Mouse (Mus musculus): ENCODE data around the gene H2afy. TPM values are rescaled to one million over a fixed set of nuclear protein-coding genes. Genes with fewer than 3 reads are reported as not detected.

H2afy gene
- polyA plus RNA-seq, 1 experiment: 316 TPM

DNA sequence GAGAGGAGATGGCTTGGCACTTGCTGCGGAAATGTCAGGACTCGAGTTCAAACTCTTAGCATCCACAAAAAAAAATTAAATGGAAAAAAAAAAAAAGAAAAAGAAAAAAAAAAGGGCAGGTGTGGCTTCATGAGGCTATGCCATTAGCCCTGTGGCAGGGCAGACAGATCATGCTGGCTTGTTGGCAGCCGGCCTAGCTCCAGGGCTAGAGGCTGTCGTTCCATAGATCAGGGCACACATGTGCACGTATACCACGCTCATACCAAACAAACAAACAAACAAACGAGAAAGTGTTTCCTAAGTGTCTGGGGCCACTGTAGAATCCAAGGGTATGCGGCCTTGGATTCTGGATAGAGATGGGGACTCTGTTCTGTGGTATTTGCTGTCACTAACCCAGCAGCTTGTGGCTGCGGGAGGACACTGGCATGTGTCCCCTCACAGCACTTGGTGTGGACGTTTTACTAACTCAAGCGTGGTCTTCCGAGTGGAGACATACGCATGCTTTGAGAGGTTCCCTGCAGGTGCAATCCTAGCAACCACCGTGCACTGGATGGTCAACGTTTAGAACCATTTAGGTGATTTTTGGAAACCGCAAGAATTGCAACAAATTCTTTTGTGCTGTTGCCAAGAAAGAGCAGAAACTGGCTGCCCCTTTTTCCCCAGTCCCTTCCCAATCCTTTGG lies 64.4 kb downstream of the H2afy start:
- Histone ChIP-seq H3K27ac (ENCODE audit: control insufficient read depth, insufficient read depth, low read length) (no peak overlapping the region), H3K36me3 (ENCODE audit: control insufficient read depth, insufficient read depth, low read length) (peaks cover 51% of the 10 kb centered on the region), H3K27me3 (ENCODE audit: control insufficient read depth, insufficient read depth, low read length) (no peaks in the 10 kb centered on the region), H3K4me1 (replicated peaks; ENCODE audit: control insufficient read depth, insufficient read depth, low read length) (no peaks in the 10 kb centered on the region), H3K4me3 (ENCODE audit: control insufficient read depth, insufficient read depth, low read length) (no peak overlapping the region)
- 94% methylated on average over 16 of the region's 16 CpGs for WGBS
- TF ChIP-seq CTCF (IDR thresholded peaks at IDR 0.05; ENCODE audit: borderline replicate concordance, control insufficient read depth, extremely low read depth, insufficient read depth, low read length, poor library complexity) (no peak), POLR2A (IDR thresholded peaks at IDR 0.05; ENCODE audit: control insufficient read depth, extremely low read depth, insufficient read depth, low read length, poor library complexity) (no peak)
- DNase-seq: no peak

DNA sequence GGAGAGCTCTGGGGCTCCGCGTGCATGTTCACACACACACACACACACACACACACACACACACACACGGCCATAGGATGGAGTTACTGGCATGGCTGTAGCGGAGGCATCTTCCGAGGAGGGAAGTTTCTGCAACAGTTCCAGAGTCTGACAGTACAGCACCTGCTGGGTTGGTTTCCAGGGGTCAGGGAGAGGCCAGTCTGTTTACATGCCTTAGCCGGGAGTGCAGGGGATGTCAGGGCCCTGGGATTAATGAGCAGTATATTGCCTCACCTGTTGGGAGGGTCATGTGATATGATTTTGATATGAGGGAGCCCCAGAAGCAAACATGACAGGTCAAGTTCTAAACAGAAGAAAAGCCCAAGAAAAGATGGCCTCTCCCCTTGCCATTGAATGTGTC lies 66.5 kb downstream of the H2afy start:
- Histone ChIP-seq H3K4me3 (ENCODE audit: control insufficient read depth, insufficient read depth, low read length) (no peak overlapping the region), H3K4me1 (replicated peaks; ENCODE audit: control insufficient read depth, insufficient read depth, low read length) (no peaks in the 10 kb centered on the region), H3K36me3 (ENCODE audit: control insufficient read depth, insufficient read depth, low read length) (peaks cover 31% of the 10 kb centered on the region), H3K27ac (ENCODE audit: control insufficient read depth, insufficient read depth, low read length) (no peak overlapping the region), H3K27me3 (ENCODE audit: control insufficient read depth, insufficient read depth, low read length) (no peaks in the 10 kb centered on the region)
- DNase-seq: no peak
- TF ChIP-seq CTCF (IDR thresholded peaks at IDR 0.05; ENCODE audit: borderline replicate concordance, control insufficient read depth, extremely low read depth, insufficient read depth, low read length, poor library complexity) (no peak), POLR2A (IDR thresholded peaks at IDR 0.05; ENCODE audit: control insufficient read depth, extremely low read depth, insufficient read depth, low read length, poor library complexity) (no peak)
- 91% methylated on average over 6 of the region's 6 CpGs for WGBS

DNA sequence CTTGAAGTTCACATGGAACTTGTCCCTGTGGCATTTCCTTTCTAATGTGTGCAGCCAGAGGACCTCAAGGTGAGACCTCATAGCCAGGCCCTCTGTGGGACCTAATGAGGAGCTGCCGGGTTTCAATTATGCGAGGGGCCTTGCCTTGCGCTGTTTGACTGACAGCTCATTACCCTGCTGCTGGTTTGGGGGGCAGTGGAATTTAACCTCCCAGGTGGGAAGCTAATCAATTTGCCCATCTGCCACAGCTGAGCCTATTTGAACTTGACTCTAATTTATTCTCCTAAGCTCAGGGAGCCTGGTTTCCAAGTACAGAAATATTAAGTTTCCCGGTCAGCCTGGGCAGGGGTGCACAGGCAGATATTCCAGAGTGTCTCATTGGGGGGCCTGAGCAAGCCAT lies 67.6 kb downstream of the H2afy start:
- H3K36me3 ChIP-seq (ENCODE audit: control insufficient read depth, insufficient read depth, low read length): peaks cover 21% of the 10 kb centered on the region
- no peak for DNase-seq
- H3K4me3 ChIP-seq (ENCODE audit: control insufficient read depth, insufficient read depth, low read length): no peak overlapping the region
- TF ChIP-seq POLR2A (IDR thresholded peaks at IDR 0.05; ENCODE audit: control insufficient read depth, extremely low read depth, insufficient read depth, low read length, poor library complexity): no peak
- TF ChIP-seq CTCF (IDR thresholded peaks at IDR 0.05; ENCODE audit: borderline replicate concordance, control insufficient read depth, extremely low read depth, insufficient read depth, low read length, poor library complexity): no peak
- 91% methylated on average over 4 of the region's 4 CpGs for WGBS
- H3K27me3 ChIP-seq (ENCODE audit: control insufficient read depth, insufficient read depth, low read length): no peaks in the 10 kb centered on the region
- H3K4me1 ChIP-seq (replicated peaks; ENCODE audit: control insufficient read depth, insufficient read depth, low read length): no peaks in the 10 kb centered on the region
- H3K27ac ChIP-seq (ENCODE audit: control insufficient read depth, insufficient read depth, low read length): no peak overlapping the region

DNA sequence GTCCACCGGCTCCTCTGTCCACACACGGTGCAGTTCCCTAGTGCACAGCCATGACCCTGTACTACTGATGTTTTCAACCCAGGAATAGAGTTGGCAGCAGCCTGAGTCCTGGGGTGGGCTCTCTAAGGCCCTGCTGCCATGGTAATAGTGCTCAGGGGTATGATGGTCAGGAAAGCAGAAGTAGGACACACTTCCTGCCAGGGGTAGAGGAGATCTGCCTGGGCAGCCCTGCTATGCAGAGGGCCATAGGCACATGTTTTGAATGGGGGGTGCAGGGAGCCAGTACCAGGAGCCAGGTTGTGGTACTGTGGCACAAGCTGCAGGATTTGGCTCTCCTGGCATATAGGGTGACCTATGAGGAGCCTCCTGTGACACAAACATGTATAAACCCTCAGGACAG lies 69.3 kb downstream of the H2afy start:
- H3K4me3 ChIP-seq (ENCODE audit: control insufficient read depth, insufficient read depth, low read length): no peak overlapping the region
- no peaks in the 10 kb centered on the region for H3K4me1 ChIP-seq (replicated peaks; ENCODE audit: control insufficient read depth, insufficient read depth, low read length)
- H3K27ac ChIP-seq (ENCODE audit: control insufficient read depth, insufficient read depth, low read length): no peak overlapping the region
- TF ChIP-seq CTCF (IDR thresholded peaks at IDR 0.05; ENCODE audit: borderline replicate concordance, control insufficient read depth, extremely low read depth, insufficient read depth, low read length, poor library complexity): no peak
- no peak for TF ChIP-seq POLR2A (IDR thresholded peaks at IDR 0.05; ENCODE audit: control insufficient read depth, extremely low read depth, insufficient read depth, low read length, poor library complexity)
- no peak for DNase-seq
- H3K36me3 ChIP-seq (ENCODE audit: control insufficient read depth, insufficient read depth, low read length): peaks cover 17% of the 10 kb centered on the region
- H3K27me3 ChIP-seq (ENCODE audit: control insufficient read depth, insufficient read depth, low read length): no peaks in the 10 kb centered on the region
- WGBS: 32% methylated on average over 2 of the region's 2 CpGs

DNA sequence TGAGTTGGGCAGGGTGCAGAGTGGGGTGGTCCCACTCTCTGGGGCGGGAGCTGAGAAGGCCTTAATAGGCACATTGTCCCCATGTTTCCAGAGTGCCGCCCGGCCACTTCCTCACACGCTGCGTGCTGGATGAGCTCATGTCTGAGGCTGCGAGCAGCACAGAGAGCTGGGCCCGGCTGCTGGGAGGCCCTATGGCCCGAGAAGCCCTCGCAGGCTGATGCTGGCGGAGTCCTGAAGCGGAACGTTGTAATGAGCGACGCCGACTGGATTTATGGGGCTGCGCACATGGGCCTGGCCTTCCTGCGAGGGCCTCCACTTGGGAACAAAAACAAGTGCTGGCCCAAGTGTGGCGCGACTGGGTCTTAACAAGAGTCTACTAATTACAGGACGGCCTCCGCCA lies 70.0 kb downstream of the H2afy start:
- Histone ChIP-seq H3K27ac (ENCODE audit: control insufficient read depth, insufficient read depth, low read length) (no peak overlapping the region), H3K36me3 (ENCODE audit: control insufficient read depth, insufficient read depth, low read length) (peaks cover 9% of the 10 kb centered on the region; the same call in 1 of the 2 replicates), H3K27me3 (ENCODE audit: control insufficient read depth, insufficient read depth, low read length) (no peaks in the 10 kb centered on the region), H3K4me3 (ENCODE audit: control insufficient read depth, insufficient read depth, low read length) (no peak overlapping the region), H3K4me1 (replicated peaks; ENCODE audit: control insufficient read depth, insufficient read depth, low read length) (no peaks in the 10 kb centered on the region)
- no peak for DNase-seq
- 93% methylated on average over 21 of the region's 21 CpGs for WGBS
- TF ChIP-seq CTCF (IDR thresholded peaks at IDR 0.05; ENCODE audit: borderline replicate concordance, control insufficient read depth, extremely low read depth, insufficient read depth, low read length, poor library complexity): no peak
- TF ChIP-seq POLR2A (IDR thresholded peaks at IDR 0.05; ENCODE audit: control insufficient read depth, extremely low read depth, insufficient read depth, low read length, poor library complexity): no peak

DNA sequence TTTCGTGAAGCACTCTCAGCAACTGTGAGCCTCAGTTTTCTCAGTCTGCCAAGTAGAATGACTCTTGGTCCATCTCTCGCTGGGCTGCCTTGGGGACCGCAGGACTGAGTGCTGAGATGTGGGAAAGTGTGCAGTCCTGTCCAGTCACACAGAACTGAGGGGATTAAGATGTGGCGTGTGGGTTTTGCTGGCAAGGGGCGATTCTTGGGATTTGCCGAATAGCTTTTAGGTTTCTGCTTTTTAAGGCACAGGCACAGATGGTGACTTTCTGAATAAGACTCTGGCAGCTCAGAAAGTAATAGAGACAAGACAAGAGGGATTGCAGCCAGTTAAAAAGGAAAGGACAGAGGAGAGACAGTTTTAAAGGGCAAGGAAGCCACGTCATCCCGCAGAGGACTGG lies 78.4 kb downstream of the H2afy start:
- Histone ChIP-seq H3K36me3 (ENCODE audit: control insufficient read depth, insufficient read depth, low read length) (no peaks in the 10 kb centered on the region), H3K27ac (ENCODE audit: control insufficient read depth, insufficient read depth, low read length) (no peak overlapping the region), H3K27me3 (ENCODE audit: control insufficient read depth, insufficient read depth, low read length) (no peaks in the 10 kb centered on the region), H3K4me1 (replicated peaks; ENCODE audit: control insufficient read depth, insufficient read depth, low read length) (no peaks in the 10 kb centered on the region), H3K4me3 (ENCODE audit: control insufficient read depth, insufficient read depth, low read length) (no peak overlapping the region)
- no peak for DNase-seq
- 94% methylated on average over 8 of the region's 8 CpGs for WGBS
- no peak for TF ChIP-seq POLR2A (IDR thresholded peaks at IDR 0.05; ENCODE audit: control insufficient read depth, extremely low read depth, insufficient read depth, low read length, poor library complexity)
- TF ChIP-seq CTCF (IDR thresholded peaks at IDR 0.05; ENCODE audit: borderline replicate concordance, control insufficient read depth, extremely low read depth, insufficient read depth, low read length, poor library complexity): no peak

DNA sequence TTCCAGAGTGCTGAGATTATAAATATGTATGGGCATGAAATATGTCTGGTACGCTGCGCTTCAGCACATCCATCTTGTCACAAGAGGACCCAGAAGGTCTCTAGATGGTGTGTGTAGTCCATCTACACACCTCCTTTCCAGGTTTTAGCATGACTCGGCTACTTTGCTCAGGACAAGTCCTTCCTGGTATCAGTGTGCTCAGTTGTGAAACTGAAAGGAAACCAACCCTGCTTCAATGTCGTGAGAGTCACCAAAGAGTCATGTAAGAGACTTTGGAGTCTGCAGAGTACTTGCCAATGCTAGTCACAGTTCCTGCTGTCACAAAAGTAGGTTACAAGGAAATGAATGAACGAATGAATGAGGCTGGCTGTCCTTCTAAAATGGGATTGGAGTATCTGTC lies 80.4 kb downstream of the H2afy start:
- WGBS: 54% methylated on average over 5 of the region's 5 CpGs
- TF ChIP-seq POLR2A (IDR thresholded peaks at IDR 0.05; ENCODE audit: control insufficient read depth, extremely low read depth, insufficient read depth, low read length, poor library complexity): no peak
- no peak for TF ChIP-seq CTCF (IDR thresholded peaks at IDR 0.05; ENCODE audit: borderline replicate concordance, control insufficient read depth, extremely low read depth, insufficient read depth, low read length, poor library complexity)
- H3K36me3 ChIP-seq (ENCODE audit: control insufficient read depth, insufficient read depth, low read length): no peaks in the 10 kb centered on the region
- H3K4me1 ChIP-seq (replicated peaks; ENCODE audit: control insufficient read depth, insufficient read depth, low read length): no peaks in the 10 kb centered on the region
- no peaks in the 10 kb centered on the region for H3K27me3 ChIP-seq (ENCODE audit: control insufficient read depth, insufficient read depth, low read length)
- DNase-seq: no peak
- H3K4me3 ChIP-seq (ENCODE audit: control insufficient read depth, insufficient read depth, low read length): no peak overlapping the region
- no peak overlapping the region for H3K27ac ChIP-seq (ENCODE audit: control insufficient read depth, insufficient read depth, low read length)

Data from thymus, adult 2 months (tissue).